Mouse (Mus musculus) urinary bladder, postnatal 25 days (tissue): ENCODE measurements around the gene Smim24.

Experiments
- DNase-seq: peaks from one replicate; pipeline ENCODE4 v3.0.0; 2022; ENCODE audit warnings: low spot score

Gene Smim24

DNA sequence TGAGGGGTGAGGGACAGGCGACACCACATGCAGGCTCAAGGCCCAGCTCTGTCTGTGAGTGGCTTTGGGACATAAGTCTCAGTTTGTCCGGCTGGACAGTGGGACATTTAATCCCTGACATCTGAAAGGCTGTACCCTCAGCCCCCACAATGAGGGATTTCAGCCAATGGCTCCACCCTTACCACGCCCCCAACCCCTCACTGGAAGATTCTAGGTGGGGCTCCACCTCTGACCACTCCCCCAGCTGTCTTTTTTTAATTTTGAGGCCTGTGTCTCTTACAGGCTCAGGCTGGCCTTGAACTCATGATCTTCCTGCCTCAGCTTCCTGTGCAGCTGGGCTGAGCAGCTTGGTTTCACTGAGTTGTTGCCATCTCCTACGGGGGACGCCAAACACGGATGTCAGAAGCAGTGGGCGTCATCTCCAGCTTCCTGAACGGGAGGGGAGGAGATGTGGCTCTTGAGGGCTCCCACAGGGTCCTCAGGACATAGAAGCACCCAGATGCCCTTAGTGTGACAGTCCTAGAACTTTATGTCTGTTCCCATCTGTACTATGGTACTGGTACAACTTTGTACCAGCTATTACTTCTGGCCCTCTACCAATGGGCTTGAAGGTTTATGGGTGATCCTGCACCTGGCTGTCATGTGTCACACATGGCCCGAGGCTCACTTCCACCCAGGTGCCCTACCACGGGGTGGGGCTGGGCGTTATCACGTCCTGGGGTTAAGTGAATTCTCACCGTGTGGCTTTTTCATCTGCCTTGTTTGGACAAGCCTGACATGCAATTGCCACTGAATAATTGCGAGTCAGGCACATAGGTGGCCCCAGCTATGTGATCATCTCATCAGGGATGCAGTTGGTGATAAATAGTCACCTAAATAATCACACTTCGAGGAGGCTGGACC lies 41.8 kb downstream of the Smim24 start:
- DNase-seq: no peak

DNA sequence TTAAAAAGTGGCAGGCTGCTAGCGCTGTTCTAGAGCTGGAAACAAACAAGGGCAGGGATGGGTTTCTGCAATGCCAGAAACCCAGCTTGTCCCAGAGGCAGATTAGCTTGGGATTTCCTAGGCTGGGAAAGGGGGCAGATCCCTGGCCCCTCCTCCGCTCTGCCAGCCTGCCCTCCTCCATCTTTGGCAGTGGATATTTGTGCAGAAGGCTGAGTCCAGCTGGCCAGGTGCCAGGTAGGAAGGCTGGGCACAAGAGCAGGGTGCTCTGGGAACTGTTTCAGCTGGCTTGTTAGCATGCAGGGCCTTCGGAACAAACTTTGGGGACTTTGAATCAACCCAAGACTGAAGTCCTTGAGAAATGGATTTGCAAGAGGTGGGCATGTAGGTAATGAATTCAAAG lies 42.6 kb downstream of the Smim24 start:
- no peak for DNase-seq

GRCm38 (mm10) chr10:81441019-81441418 lies 48.2 kb downstream of the Smim24 start:
- DNase-seq: no peak
